Mouse (Mus musculus) ZHBTc4 (cell line): ENCODE data around the gene Cdc42.

ENCODE experiments used
- DNase-seq: peaks from one replicate; pipeline ENCODE4 v3.0.0-alpha.2; 2011; ENCODE audit warnings: low read depth, low spot score

The Cdc42 gene

GRCm38 (mm10) chr4:137357517-137358254 lies at the start of gene Cdc42:
TSS of gene Cdc42 (minus strand) at chr4:137357720.
- peak; percentile 99 for DNase-seq

- DNase-seq = no peak
Measured at GRCm38 (mm10) chr4:137405571-137405970, 48.1 kb upstream of the Cdc42 start.

GRCm38 (mm10) chr4:137396641-137397525 lies 39.4 kb upstream of the Cdc42 start:
- no peak for DNase-seq

GRCm38 (mm10) chr4:137393378-137394135 lies 36.0 kb upstream of the Cdc42 start:
- DNase-seq = no peak

- DNase-seq = peak; percentile 21
Measured at GRCm38 (mm10) chr4:137392874-137393273, 35.4 kb upstream of the Cdc42 start.

GRCm38 (mm10) chr4:137391287-137391686 lies 33.8 kb upstream of the Cdc42 start:
- peak; percentile 57 for DNase-seq

- DNase-seq = no peak
Measured at GRCm38 (mm10) chr4:137390196-137390595, 32.7 kb upstream of the Cdc42 start.

GRCm38 (mm10) chr4:137388983-137389382 lies 31.5 kb upstream of the Cdc42 start:
- DNase-seq = no peak

GRCm38 (mm10) chr4:137388059-137388794 lies 30.7 kb upstream of the Cdc42 start:
- DNase-seq = peak; percentile 93

- no peak for DNase-seq
Measured at GRCm38 (mm10) chr4:137387482-137388058, 30.1 kb upstream of the Cdc42 start.

GRCm38 (mm10) chr4:137380702-137381605 lies 23.4 kb upstream of the Cdc42 start:
- no peak for DNase-seq

- DNase-seq = peak; percentile 56
Measured at GRCm38 (mm10) chr4:137379713-137380255, 22.3 kb upstream of the Cdc42 start.

GRCm38 (mm10) chr4:137379085-137379484 lies 21.6 kb upstream of the Cdc42 start:
- no peak for DNase-seq

- no peak for DNase-seq
Measured at GRCm38 (mm10) chr4:137377526-137378304, 20.2 kb upstream of the Cdc42 start.

GRCm38 (mm10) chr4:137376778-137377177 lies 19.3 kb upstream of the Cdc42 start:
- peak; percentile 30 for DNase-seq

GRCm38 (mm10) chr4:137375314-137376278 lies 18.1 kb upstream of the Cdc42 start:
- DNase-seq = peak; percentile 34

GRCm38 (mm10) chr4:137373711-137374110 lies 16.2 kb upstream of the Cdc42 start:
- no peak for DNase-seq
